Mouse (Mus musculus) stomach, postnatal 0 days (tissue): ENCODE data around the gene Eif3k. TPM values are rescaled to one million over a fixed set of nuclear protein-coding genes. Genes with fewer than 3 reads are reported as not detected.
A peak's percentile ranks its signal among the peaks of the same experiment; 100 is the strongest.

Experiments used
- ATAC-seq: fragments of 200-750 bp; cut with Nextera tagmentation; 2 replicates; pipeline ENCODE4 v1.8.0; 2017; ENCODE audit not compliant: low FRiP score, low TSS enrichment
- DNase-seq: peaks from one replicate; pipeline ENCODE4 v3.0.0-alpha.2; 2016; ENCODE audit warnings: low spot score
- H3K27ac ChIP-seq: fragments of 300-500 bp; sonication (generic); replicated peaks from 2 replicates; pipeline ENCODE4 v1.5.1; 2014; ENCODE audit warnings: mild to moderate bottlenecking, control low read depth
- H3K27me3 ChIP-seq: fragments of 300-500 bp; sonication (generic); 2 replicates; pipeline ENCODE4 v1.6.1; 2014; ENCODE audit warnings: low read length; ENCODE audit not compliant: control insufficient read depth, insufficient read depth
- H3K36me3 ChIP-seq: fragments of 300-500 bp; sonication (generic); 2 replicates; pipeline ENCODE4 v1.6.1; 2014; ENCODE audit warnings: low read length, mixed read lengths; ENCODE audit not compliant: control insufficient read depth, insufficient read depth
- H3K4me1 ChIP-seq: fragments of 300-500 bp; sonication (generic); replicated peaks from 2 replicates; pipeline ENCODE4 v1.6.1; 2014; ENCODE audit warnings: antibody characterized with exemption; ENCODE audit not compliant: control insufficient read depth, insufficient read depth
- H3K4me2 ChIP-seq: fragments of 300-500 bp; sonication (generic); replicated peaks from 2 replicates; pipeline ENCODE4 v1.6.1; 2014; ENCODE audit warnings: low read depth, mild to moderate bottlenecking, control low read depth, moderate library complexity
- H3K4me3 ChIP-seq: fragments of 300-500 bp; sonication (generic); 2 replicates; pipeline ENCODE4 v1.5.1; 2014; ENCODE audit warnings: low read depth, low read length, control low read depth
- H3K9ac ChIP-seq: fragments of 300-500 bp; sonication (generic); 2 replicates; pipeline ENCODE4 v1.6.1; 2014; ENCODE audit warnings: mild to moderate bottlenecking, low read length, control low read depth, mixed read lengths
- H3K9me3 ChIP-seq: fragments of 300-500 bp; sonication (generic); 2 replicates; pipeline ENCODE4 v1.6.1; 2016; ENCODE audit warnings: low read length; ENCODE audit not compliant: control insufficient read depth
- CTCF ChIP-seq: IDR thresholded peaks from 2 replicates; pipeline ENCODE4 v1.5.1; 2016; ENCODE audit warnings: antibody characterized with exemption, low read depth, mild to moderate bottlenecking, moderate library complexity
- EP300 ChIP-seq: optimal IDR thresholded peaks from 2 replicates; pipeline ENCODE3; 2016; ENCODE audit warnings: antibody characterized with exemption
- WGBS: fragments of 180-500 bp; shearing (Covaris S2); extraction: QIAGEN DNeasy Blood & Tissue Kit; methylation state at CpG from one replicate; pipeline ENCODE4 v1.1.7; 2014; 5-methylcytosine and 5-hydroxymethylcytosine counted together
- polyA plus RNA-seq: library from polyadenylated mRNA; unstranded; fragments of >200 nt; fragmentation: Nextera tagmentation; extraction: Ambion mirVana; gene quantifications from 2 replicates; pipeline ENCODE4 v1.2.1, GENCODE M21; 2015

Eif3k gene
- polyA plus RNA-seq, 1 experiment from 2014 or later = 295 TPM

DNA sequence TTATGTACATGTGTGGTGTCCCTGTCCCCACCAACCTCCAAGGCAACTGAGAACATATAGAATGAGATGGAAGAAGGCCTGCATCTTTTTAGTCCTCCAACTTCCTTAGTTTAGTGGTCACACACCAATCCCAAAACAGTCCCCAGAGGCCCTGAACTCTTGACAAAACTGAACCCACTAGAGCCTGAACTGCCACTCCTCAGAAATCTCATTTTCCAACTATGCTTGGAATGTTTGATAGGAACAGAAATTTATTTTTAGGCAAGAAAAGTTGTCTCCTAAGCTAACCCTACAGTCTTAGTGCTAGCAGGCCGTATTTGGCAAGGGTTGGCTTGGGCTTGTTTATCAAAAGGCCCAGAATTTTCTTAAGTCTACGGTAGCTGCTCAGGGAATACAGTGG lies 29.9 kb downstream of the Eif3k start:
- TF ChIP-seq EP300 (no peak), CTCF (no peak)
- H3K4me1 ChIP-seq = peaks cover 28% of the 10 kb centered on the region
- peak overlapping the region; percentile 81 for H3K27ac ChIP-seq
- no peak overlapping the region for H3K4me2 ChIP-seq
- 28% methylated on average over 2 of the region's 2 CpGs for WGBS
- no peak overlapping the region for H3K4me3 ChIP-seq
- H3K9ac ChIP-seq = no peak overlapping the region
- no peak for DNase-seq
- no peaks in the 10 kb centered on the region; the same call in 1 of the 2 replicates for H3K36me3 ChIP-seq
- H3K9me3 ChIP-seq = no peaks in the 10 kb centered on the region
- ATAC-seq = no peak
- no peaks in the 10 kb centered on the region for H3K27me3 ChIP-seq

GRCm38 (mm10) chr7:28950346-28951037 lies 31.2 kb downstream of the Eif3k start:
- Histone ChIP-seq H3K36me3 (no peaks in the 10 kb centered on the region; the same call in 1 of the 2 replicates), H3K4me2 (no peak overlapping the region), H3K4me1 (peaks cover 34% of the 10 kb centered on the region), H3K27ac (peak overlapping the region; percentile 59; the same call in 1 of the 2 replicates), H3K4me3 (no peak overlapping the region), H3K27me3 (no peaks in the 10 kb centered on the region), H3K9me3 (no peaks in the 10 kb centered on the region), H3K9ac (no peak overlapping the region)
- DNase-seq (no peak), ATAC-seq (no peak)
- 76% methylated on average over 10 of the region's 10 CpGs for WGBS
- no peak for TF ChIP-seq EP300
- no peak for TF ChIP-seq CTCF

- no peak for TF ChIP-seq CTCF
- no peak for TF ChIP-seq EP300
- WGBS = 43% methylated on average over 2 of the region's 2 CpGs
- no peak overlapping the region for H3K9ac ChIP-seq
Observed at GRCm38 (mm10) chr7:28949298-28949697, 32.4 kb downstream of the Eif3k start.

GRCm38 (mm10) chr7:28948746-28949145 lies 32.9 kb downstream of the Eif3k start:
- Histone ChIP-seq H3K36me3 (no peaks in the 10 kb centered on the region), H3K4me1 (peaks cover 40% of the 10 kb centered on the region), H3K27ac (peak overlapping the region; percentile 77), H3K27me3 (no peaks in the 10 kb centered on the region), H3K4me3 (no peak overlapping the region), H3K9me3 (no peaks in the 10 kb centered on the region), H3K4me2 (no peak overlapping the region), H3K9ac (no peak overlapping the region)
- TF ChIP-seq CTCF = no peak
- TF ChIP-seq EP300 = no peak
- 80% methylated on average over 7 of the region's 7 CpGs for WGBS
- no peak for DNase-seq
- ATAC-seq = no peak

More at GRCm38 (mm10) chr7:28949298-28949697, 32.4 kb downstream of the Eif3k start:
- H3K4me3 ChIP-seq = no peak overlapping the region
- ATAC-seq = no peak
- H3K4me2 ChIP-seq = peak overlapping the region; percentile 6; the same call in 1 of the 2 replicates
- no peaks in the 10 kb centered on the region for H3K9me3 ChIP-seq
- H3K27ac ChIP-seq = peak overlapping the region; percentile 77
- H3K4me1 ChIP-seq = peaks cover 40% of the 10 kb centered on the region
- DNase-seq = no peak
- H3K27me3 ChIP-seq = no peaks in the 10 kb centered on the region
- H3K36me3 ChIP-seq = no peaks in the 10 kb centered on the region

GRCm38 (mm10) chr7:28946271-28946610 lies 35.4 kb downstream of the Eif3k start:
- 39% methylated on average over 1 of the region's 1 CpGs for WGBS
- H3K27ac ChIP-seq = peak overlapping the region; percentile 83
- no peak for ATAC-seq
- peaks cover 36% of the 10 kb centered on the region for H3K4me1 ChIP-seq
- DNase-seq = no peak
- no peak overlapping the region for H3K4me3 ChIP-seq
- TF ChIP-seq CTCF = no peak
- no peak for TF ChIP-seq EP300
- no peak overlapping the region for H3K4me2 ChIP-seq
- H3K9ac ChIP-seq = no peak overlapping the region
- no peaks in the 10 kb centered on the region for H3K36me3 ChIP-seq
- H3K9me3 ChIP-seq = no peaks in the 10 kb centered on the region
- no peaks in the 10 kb centered on the region for H3K27me3 ChIP-seq

DNA sequence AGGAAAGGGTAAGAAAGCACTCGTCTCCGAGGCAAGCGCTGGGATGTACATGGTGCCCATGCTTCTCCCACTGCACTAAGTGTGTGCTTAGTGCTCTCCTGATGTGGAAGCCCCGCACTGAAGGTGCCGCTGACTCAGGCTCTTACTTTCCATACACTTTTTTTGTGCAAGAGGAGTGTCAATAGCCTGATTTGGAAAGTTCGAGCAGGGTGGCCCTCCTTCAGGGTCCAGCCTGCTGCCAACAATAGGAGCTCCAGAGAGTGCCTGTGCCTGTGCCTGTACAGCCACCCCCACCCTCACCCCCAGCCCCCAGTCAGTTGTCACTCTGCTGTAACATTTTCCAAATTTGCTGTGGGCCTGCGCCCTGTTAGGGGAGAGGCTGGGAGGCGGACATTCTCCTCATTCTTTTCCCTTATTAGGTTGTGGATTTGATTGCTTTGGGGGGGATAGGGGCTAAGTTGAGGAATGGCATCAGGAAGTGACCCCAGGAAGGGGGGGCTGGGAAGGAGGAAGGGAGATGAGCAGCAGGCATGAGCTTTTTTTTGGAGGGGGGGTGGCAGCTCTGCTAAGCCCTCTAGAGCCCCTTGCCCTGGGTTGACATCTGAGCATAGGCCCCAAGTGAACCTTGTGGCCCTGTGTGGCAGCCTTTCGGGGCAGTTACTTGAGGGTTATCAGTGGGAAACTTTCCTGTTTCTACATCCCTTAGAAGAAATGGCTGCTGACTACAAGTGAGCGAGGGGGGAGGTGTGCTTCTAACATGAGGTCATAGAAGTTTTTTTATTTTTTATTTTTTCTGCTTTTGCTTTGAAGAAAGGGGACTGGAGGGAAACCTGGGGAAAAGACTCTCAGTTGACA lies 36.0 kb downstream of the Eif3k start:
- no peaks in the 10 kb centered on the region for H3K9me3 ChIP-seq
- no peak overlapping the region for H3K4me3 ChIP-seq
- DNase-seq (no peak), ATAC-seq (peak; percentile 21; the same call in 1 of the 2 replicates)
- H3K36me3 ChIP-seq = no peaks in the 10 kb centered on the region
- 23% methylated on average over 10 of the region's 10 CpGs for WGBS
- no peaks in the 10 kb centered on the region for H3K27me3 ChIP-seq
- peak overlapping the region; percentile 35 for H3K9ac ChIP-seq
- H3K4me2 ChIP-seq = peak overlapping the region; percentile 17; the same call in 1 of the 2 replicates
- peaks cover 37% of the 10 kb centered on the region for H3K4me1 ChIP-seq
- TF ChIP-seq CTCF (no peak), EP300 (peak; percentile 73)
- H3K27ac ChIP-seq = peak overlapping the region; percentile 83
